Mouse (Mus musculus) spleen, adult 2 months (tissue): ENCODE data around the gene Atm. TPM values are rescaled to one million over a fixed set of nuclear protein-coding genes. Genes with fewer than 3 reads are reported as not detected.

Experiments used
- DNase-seq, 2 experiments: peaks; one replicate each; pipeline versions ENCODE4 v3.0.0 to v3.0.0-alpha.2; 2012 to 2021; ENCODE audit warnings: low spot score in 2 of 2, low read depth in 1 of 2
- H3K27ac ChIP-seq: fragments of 200-500 bp; 2 replicates; pipeline ENCODE4 v1.5.1; 2012; ENCODE audit warnings: low read length, inconsistent platforms; ENCODE audit not compliant: insufficient read depth
- H3K27me3 ChIP-seq: fragments of 200-500 bp; 2 replicates; pipeline ENCODE4 v1.6.1; 2012; ENCODE audit warnings: mild to moderate bottlenecking, moderate library complexity, low read length, inconsistent platforms; ENCODE audit not compliant: control insufficient read depth, insufficient read depth
- H3K36me3 ChIP-seq: fragments of 200-500 bp; 2 replicates; pipeline ENCODE4 v1.6.1; 2012; ENCODE audit warnings: mild to moderate bottlenecking, low read length, inconsistent platforms; ENCODE audit not compliant: control insufficient read depth, insufficient read depth
- H3K4me1 ChIP-seq: fragments of 200-500 bp; 2 replicates; pipeline ENCODE4 v1.6.1; 2011; ENCODE audit warnings: inconsistent platforms; ENCODE audit not compliant: control insufficient read depth, insufficient read depth, insufficient read length
- H3K4me3 ChIP-seq: fragments of 200-500 bp; 2 replicates; pipeline ENCODE4 v1.5.1; 2011; ENCODE audit warnings: mild to moderate bottlenecking, inconsistent platforms; ENCODE audit not compliant: insufficient read depth, insufficient read length; ENCODE audit errors: extremely low read depth
- CTCF ChIP-seq: fragments of 200-500 bp; IDR thresholded peaks from 2 replicates; pipeline ENCODE4 v1.5.1; 2011; ENCODE audit warnings: mild to moderate bottlenecking, inconsistent platforms; ENCODE audit not compliant: insufficient read depth, insufficient read length, insufficient replicate concordance; ENCODE audit errors: extremely low read depth
- POLR2A ChIP-seq: fragments of 200-500 bp; IDR thresholded peaks from 2 replicates; pipeline ENCODE4 v1.6.1; 2011; ENCODE audit warnings: low read depth, low read length, inconsistent platforms
- WGBS: fragments of 180-500 bp; shearing (Covaris S2); methylation state at CpG from one replicate; pipeline ENCODE4 v1.1.7; 2018; 5-methylcytosine and 5-hydroxymethylcytosine counted together
- polyA plus RNA-seq: library from polyadenylated mRNA; depleted of rRNA; stranded (reverse); fragments of >200 nt; gene quantifications from 2 replicates; pipeline ENCODE4 v1.2.3, GENCODE M21; 2012

Gene Atm
- polyA plus RNA-seq, 1 experiment = 2.8 TPM

DNA sequence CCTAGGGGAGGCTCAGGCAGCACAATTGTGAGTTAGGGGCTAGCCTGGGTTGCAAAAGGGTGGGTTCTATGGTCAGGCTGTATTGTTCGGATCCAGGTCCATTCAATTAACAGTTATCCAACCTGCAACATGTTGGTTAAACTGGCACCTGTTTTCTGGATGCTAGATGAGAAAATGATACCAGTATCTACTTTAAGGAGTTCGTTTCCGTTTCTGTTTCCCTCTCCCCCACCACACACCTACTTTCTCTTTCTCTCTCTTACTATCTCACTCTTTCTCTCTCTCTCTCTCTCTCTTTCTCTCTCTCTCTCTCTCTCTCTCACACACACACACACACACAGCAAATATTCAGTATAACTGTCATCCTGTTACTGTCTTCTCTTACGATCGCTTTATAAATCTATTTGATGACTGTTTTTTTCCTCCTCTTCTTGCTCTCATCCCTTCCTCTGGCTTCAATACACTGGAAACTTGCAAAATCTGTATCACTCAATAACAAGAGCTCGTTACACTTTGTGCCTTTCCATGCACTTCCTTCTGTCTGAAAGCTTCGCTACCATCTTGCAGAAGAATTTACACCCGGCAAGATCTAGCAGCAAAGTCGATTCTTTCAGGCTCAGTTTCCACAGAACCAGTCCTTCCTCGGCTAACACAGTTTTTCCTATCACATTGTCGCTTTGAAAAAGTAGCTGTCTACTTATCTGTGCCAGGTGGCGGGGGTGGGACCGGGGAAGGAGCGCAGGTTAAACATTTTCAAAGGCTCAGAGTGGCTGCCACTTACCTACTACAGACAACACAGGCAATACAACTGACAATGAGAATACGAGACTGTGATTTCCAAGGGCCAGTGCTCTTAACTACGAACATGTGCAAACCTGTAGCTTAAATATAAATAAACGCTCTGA is 872 bp downstream of the Atm start:
- peaks cover 7% of the 10 kb centered on the region; the same call in 1 of the 2 replicates for H3K36me3 ChIP-seq
- H3K4me3 ChIP-seq = peak overlapping the region; percentile 61
- no peak for TF ChIP-seq CTCF
- no peak for TF ChIP-seq POLR2A
- DNase-seq = no peak
- WGBS = 6% methylated on average over 17 of the region's 17 CpGs
- H3K27me3 ChIP-seq = no peaks in the 10 kb centered on the region
- no peak overlapping the region for H3K27ac ChIP-seq
- peaks cover 2% of the 10 kb centered on the region for H3K4me1 ChIP-seq

DNA sequence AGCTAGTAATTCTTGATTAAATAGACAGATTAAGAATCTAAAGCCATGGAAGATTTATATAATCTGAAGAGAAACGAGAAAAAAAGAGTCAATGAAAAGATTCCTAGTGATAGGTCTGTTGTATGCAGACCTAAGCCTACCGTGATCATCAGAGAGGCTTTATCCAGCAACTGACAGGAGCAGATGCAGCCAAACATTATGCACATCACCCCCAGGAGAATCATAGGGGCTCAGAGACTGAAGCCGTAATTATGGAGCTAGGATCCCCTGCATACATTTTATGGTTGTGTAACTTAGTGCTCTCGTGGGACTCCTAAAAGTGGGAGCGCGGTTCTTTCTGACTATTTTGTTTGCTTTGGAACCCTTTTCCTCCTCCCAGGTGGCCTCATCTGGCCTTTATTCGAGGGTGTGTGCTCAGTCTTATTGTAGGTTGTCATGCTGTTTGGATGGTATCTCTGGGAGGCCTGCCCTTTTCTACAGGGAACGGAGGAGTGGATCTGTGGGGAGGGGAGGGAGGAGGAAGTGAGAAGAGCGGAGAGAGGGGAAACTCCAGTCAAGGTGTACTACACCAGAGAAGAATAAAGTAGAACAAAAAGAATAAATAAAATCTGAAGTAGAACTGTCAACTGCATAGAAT is 19.0 kb downstream of the Atm start:
- H3K36me3 ChIP-seq = peaks cover 13% of the 10 kb centered on the region
- H3K27me3 ChIP-seq = no peaks in the 10 kb centered on the region
- H3K4me3 ChIP-seq = no peak overlapping the region
- 94% methylated on average over 9 of the region's 9 CpGs for whole genome bisulfite sequencing
- H3K4me1 ChIP-seq = no peaks in the 10 kb centered on the region
- no peak for DNase-seq
- TF ChIP-seq CTCF (no peak), POLR2A (no peak)
- no peak overlapping the region for H3K27ac ChIP-seq

DNA sequence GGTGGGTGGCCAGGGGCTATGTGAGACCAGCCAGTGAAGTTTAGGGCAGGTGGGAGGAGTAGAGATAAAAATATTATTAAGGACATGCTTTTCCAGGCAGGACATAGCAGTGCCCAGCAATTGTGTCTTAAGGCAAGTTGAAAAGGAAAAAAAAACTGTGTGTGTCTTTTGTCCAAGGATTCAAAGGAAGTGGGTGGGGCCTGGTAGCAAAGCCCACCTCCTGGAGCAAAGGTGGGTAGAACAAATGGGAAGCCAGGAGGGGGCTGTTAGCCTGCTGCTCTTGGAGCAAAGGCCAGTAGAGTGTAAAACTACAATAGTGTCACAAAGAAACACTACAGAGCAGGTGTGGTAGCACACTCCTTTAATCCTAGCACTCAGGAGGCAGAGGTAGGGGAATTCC is 22.4 kb downstream of the Atm start:
- no peak for DNase-seq
- Histone ChIP-seq H3K4me3 (no peak overlapping the region), H3K27me3 (no peaks in the 10 kb centered on the region), H3K4me1 (no peaks in the 10 kb centered on the region), H3K27ac (no peak overlapping the region), H3K36me3 (peaks cover 15% of the 10 kb centered on the region)
- TF ChIP-seq POLR2A (no peak), CTCF (no peak)

DNA sequence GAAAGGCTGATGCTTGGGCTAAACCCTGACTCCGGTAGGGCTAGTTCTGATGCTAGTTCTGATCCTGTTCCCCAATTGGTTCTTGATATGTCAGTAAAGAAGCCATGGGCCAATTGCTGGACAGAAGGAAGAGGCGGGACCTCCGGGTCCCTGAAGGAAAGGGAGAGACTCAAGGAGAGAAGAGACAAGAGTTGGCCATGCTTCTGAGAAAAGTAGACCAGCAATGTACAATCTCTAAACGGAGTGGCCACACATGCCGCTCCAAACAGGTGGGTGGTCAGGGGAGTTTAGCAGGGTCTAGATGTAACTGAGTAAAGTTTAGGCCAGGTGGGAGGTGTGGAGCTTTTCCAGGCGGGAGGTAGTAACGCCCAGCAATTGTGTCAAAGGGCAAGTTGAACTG is 28.5 kb downstream of the Atm start:
- no peak overlapping the region for H3K27ac ChIP-seq
- no peaks in the 10 kb centered on the region for H3K4me1 ChIP-seq
- no peak for DNase-seq
- no peak overlapping the region for H3K4me3 ChIP-seq
- TF ChIP-seq POLR2A = no peak
- no peak for TF ChIP-seq CTCF
- peaks cover 21% of the 10 kb centered on the region for H3K36me3 ChIP-seq
- WGBS = 91% methylated on average over 7 of the region's 7 CpGs
- no peaks in the 10 kb centered on the region for H3K27me3 ChIP-seq

DNA sequence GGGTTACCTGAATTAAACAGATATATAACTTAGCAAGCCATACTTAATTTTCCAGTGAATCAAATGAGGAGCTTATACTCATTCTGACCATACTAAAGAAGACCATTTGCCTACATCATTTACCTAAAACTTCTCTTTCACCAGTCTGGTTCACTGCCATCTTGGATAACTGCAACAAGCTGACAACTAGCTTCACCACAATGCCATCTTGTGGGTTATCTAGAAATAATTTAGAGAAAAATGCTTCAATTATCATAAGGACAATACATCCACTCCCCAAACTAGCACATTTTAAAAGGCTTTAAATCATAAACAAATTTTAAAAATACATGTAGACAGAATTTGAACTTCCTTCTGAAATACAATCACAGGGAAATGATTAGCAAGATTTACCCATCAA is 50.7 kb downstream of the Atm start:
- Histone ChIP-seq H3K27me3 (no peaks in the 10 kb centered on the region), H3K4me3 (no peak overlapping the region), H3K36me3 (peaks cover 25% of the 10 kb centered on the region), H3K4me1 (no peaks in the 10 kb centered on the region), H3K27ac (no peak overlapping the region)
- no peak for DNase-seq
- TF ChIP-seq CTCF = no peak
- no peak for TF ChIP-seq POLR2A

DNA sequence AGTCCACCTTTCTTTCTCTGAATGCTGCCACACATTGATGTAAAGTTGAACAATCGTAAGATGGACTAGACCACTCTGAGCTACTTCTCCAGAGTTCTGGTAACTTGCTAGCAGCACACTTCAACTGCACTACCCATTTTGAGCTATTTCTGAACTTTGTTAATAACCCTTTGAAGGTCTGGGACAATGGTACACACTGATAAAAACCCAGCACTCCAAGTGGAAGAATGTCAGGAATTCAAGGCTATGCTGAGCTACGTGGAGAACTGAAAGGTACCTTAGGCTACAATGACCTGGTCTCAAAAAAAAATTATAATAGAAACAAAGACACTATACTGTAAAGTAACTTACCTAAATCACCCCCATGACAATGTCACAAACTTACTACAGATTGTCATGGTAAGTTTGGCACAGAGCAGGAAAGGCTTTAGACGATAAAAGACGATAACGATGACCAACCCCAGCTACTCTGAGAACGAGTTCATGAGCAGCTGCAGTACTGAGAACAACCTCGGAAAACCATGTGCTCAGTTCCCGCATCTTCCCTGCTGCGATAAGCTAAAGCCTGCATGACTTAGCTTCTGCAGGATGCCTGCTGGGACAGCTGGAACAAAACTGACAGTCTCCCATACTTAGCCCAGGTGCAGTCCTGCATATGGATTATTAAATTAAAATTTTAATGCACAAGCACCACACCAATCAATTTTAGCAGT is 63.6 kb downstream of the Atm start:
- Histone ChIP-seq H3K27me3 (no peaks in the 10 kb centered on the region), H3K27ac (no peak overlapping the region), H3K4me1 (no peaks in the 10 kb centered on the region), H3K4me3 (no peak overlapping the region), H3K36me3 (peaks cover 10% of the 10 kb centered on the region; the same call in 1 of the 2 replicates)
- DNase-seq = no peak
- TF ChIP-seq POLR2A (no peak), CTCF (no peak)
- WGBS = 95% methylated on average over 9 of the region's 9 CpGs
